Mouse (Mus musculus) megakaryocyte, embryonic 14.5 days (primary cell): Measurements from ENCODE around the gene Ncoa3. TPM values are rescaled to one million over a fixed set of nuclear protein-coding genes. Genes with fewer than 3 reads are reported as not detected.

Experiments used
- H3K27me3 ChIP-seq: replicated peaks from 2 replicates; pipeline ENCODE3; 2012; ENCODE audit warnings: inconsistent platforms
- H3K36me3 ChIP-seq: replicated peaks from 2 replicates; pipeline ENCODE3; 2012; ENCODE audit warnings: low read length, inconsistent platforms, mixed read lengths
- H3K4me1 ChIP-seq: 2 replicates; pipeline ENCODE4 v1.6.1; 2012; ENCODE audit warnings: inconsistent platforms
- H3K4me3 ChIP-seq: replicated peaks from 2 replicates; pipeline ENCODE3; 2012; ENCODE audit warnings: moderate library complexity, mild to moderate bottlenecking, inconsistent platforms
- H3K9me3 ChIP-seq: 2 replicates; pipeline ENCODE4 v1.6.1; 2012; ENCODE audit warnings: inconsistent platforms
- FLI1 ChIP-seq: IDR thresholded peaks from 2 replicates; pipeline ENCODE4 v1.6.1; 2012; ENCODE audit warnings: low read length, inconsistent platforms, mixed read lengths
- GATA1 ChIP-seq: IDR thresholded peaks from 3 replicates; pipeline ENCODE4 v1.6.1; 2012; ENCODE audit warnings: mixed read lengths, low read length, inconsistent platforms, borderline replicate concordance
- polyA plus RNA-seq: library from polyadenylated mRNA; stranded (reverse); fragments of >175 nt; gene quantifications from 2 replicates; pipeline ENCODE4 v1.2.3, GENCODE M21; 2012; ENCODE audit warnings: low replicate concordance; ENCODE audit not compliant: insufficient read depth

Ncoa3 gene
- polyA plus RNA-seq, 1 experiment = 35.4 TPM

DNA sequence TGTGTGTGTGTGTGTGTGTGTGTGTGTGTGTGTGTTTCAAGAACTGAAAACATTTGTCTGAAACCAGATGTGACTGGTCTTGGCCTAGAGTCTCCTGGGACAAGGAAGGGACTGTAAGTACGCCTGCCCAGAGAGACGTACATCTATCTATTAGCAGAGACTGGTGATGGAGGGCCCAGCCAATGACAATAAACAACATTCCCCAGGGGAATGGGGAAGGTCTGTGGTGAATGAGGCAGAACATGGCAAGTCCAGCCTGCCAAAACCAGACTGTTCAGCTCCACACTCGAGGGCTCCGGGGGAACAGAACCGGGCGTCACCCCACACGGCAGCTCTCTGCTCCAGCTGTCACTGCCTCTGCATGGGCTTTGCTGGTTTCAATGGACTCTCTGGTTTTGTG is 110.5 kb downstream of the Ncoa3 start:
- TF ChIP-seq FLI1 (no peak), GATA1 (no peak)
- Histone ChIP-seq H3K36me3 (no peaks in the 10 kb centered on the region), H3K27me3 (peaks cover 78% of the 10 kb centered on the region), H3K9me3 (no peaks in the 10 kb centered on the region), H3K4me1 (no peaks in the 10 kb centered on the region; the same call in 1 of the 2 replicates), H3K4me3 (no peak overlapping the region)

DNA sequence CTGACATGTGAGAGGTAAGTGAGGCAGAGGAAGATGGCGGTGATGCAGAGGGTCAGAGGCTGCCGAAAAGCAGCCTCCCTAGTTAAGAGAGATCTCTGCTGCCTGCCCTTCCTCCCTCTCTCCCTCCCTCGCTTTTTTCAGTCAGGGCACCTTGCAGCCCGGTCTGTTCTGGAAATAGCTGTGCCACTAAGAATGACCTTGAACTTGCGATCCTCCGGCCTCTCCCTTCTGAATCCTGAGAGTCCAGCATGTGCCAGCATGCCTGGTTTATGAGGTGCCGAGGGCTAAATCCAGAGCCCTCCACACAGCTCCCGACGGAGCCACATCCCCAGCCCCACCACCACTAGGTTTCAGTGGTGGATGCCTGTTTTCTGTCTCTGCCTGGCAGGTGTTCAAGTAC is 113.5 kb downstream of the Ncoa3 start:
- H3K9me3 ChIP-seq = no peaks in the 10 kb centered on the region
- no peak for TF ChIP-seq FLI1
- no peak for TF ChIP-seq GATA1
- H3K4me1 ChIP-seq = no peaks in the 10 kb centered on the region; the same call in 1 of the 2 replicates
- H3K36me3 ChIP-seq = no peaks in the 10 kb centered on the region
- H3K4me3 ChIP-seq = no peak overlapping the region
- peaks cover 66% of the 10 kb centered on the region for H3K27me3 ChIP-seq

DNA sequence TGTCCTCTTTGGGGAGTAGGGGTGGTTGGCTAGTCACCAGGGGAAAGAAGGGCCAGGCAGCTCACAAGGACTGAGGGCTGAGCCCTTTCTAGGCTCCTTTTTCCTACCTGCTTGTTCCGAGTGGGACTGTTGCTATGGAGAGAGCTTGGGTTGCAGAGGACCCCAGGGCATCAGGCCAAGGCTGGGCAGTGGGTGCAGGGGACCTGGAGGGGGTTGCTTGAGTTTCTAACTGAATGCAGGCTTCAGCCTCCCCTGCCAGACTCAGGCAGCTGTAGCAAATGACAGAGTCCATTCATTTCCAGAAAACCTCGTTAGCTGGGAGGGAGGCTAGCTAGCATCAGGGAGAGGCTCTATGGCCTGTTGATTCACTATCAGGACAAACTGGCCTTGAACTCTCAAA is 114.2 kb downstream of the Ncoa3 start:
- H3K27me3 ChIP-seq = peaks cover 62% of the 10 kb centered on the region
- no peaks in the 10 kb centered on the region for H3K36me3 ChIP-seq
- TF ChIP-seq FLI1 (no peak), GATA1 (no peak)
- no peaks in the 10 kb centered on the region for H3K9me3 ChIP-seq
- no peaks in the 10 kb centered on the region for H3K4me1 ChIP-seq
- H3K4me3 ChIP-seq = no peak overlapping the region

DNA sequence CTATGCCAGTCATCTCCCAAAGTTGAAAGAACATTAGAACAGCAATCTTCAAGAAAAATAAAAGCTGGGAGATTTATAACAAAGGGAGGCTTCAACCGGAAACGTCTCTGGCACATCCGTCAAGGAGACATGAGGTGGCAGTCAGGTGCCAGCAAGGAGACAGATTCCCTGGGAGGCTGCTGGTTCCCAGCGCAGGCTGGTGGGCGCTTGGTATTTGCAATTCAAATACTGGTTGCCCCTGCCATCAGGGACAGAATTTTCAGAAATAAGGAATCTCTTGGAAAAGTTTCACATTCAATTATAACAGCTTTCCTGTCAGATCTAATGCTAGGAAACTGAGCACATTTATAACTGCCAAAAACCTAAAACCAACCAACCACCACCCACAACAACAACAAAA is 115.5 kb downstream of the Ncoa3 start:
- H3K4me3 ChIP-seq = no peak overlapping the region
- peaks cover 58% of the 10 kb centered on the region for H3K27me3 ChIP-seq
- no peaks in the 10 kb centered on the region for H3K9me3 ChIP-seq
- H3K4me1 ChIP-seq = no peaks in the 10 kb centered on the region
- no peak for TF ChIP-seq GATA1
- TF ChIP-seq FLI1 = no peak
- H3K36me3 ChIP-seq = no peaks in the 10 kb centered on the region

DNA sequence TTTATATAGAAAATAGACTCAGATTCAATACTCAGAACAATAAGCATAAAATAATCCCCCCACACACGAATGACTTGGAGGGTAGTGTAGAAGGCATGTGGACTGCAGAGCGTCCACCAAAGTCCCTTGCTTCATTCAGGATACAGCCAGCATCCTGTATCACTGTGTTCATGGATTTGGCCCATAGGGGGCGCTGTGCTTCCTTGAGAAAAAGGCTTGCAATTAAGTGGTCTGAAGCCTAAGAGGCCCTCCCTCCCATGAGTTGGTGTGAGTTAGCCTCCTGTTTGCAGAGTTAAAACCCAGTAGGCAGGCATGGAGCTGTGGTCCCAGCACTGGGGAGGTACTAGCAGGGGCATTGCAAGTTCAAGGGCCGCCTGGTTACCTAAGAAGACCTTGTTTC is 115.9 kb downstream of the Ncoa3 start:
- no peak for TF ChIP-seq FLI1
- no peak for TF ChIP-seq GATA1
- H3K27me3 ChIP-seq = peaks cover 57% of the 10 kb centered on the region
- H3K4me3 ChIP-seq = no peak overlapping the region
- no peaks in the 10 kb centered on the region for H3K36me3 ChIP-seq
- H3K4me1 ChIP-seq = no peaks in the 10 kb centered on the region
- H3K9me3 ChIP-seq = no peaks in the 10 kb centered on the region

DNA sequence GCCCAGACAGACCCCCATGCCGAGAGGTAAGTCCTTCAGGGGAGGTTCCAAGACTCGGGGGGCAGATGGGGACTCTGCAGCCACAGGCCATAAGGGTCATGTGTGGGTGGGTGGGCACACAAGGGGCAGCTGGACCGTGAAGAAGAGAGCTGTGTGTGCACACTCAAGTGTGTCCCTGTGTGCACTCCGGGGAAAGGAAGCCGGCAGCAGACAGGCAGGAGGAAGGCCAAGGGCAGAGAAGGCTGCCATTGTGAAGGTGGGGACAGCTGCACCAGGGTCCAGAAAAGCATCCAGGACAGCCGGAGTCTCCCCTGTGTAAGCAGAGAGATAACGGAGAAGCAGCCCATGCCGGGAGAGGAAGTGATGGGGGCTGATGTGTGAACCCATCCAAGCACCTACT is 118.3 kb downstream of the Ncoa3 start:
- no peaks in the 10 kb centered on the region for H3K9me3 ChIP-seq
- no peaks in the 10 kb centered on the region for H3K4me1 ChIP-seq
- peaks cover 53% of the 10 kb centered on the region for H3K27me3 ChIP-seq
- TF ChIP-seq GATA1 (no peak), FLI1 (no peak)
- H3K4me3 ChIP-seq = no peak overlapping the region
- no peaks in the 10 kb centered on the region for H3K36me3 ChIP-seq

DNA sequence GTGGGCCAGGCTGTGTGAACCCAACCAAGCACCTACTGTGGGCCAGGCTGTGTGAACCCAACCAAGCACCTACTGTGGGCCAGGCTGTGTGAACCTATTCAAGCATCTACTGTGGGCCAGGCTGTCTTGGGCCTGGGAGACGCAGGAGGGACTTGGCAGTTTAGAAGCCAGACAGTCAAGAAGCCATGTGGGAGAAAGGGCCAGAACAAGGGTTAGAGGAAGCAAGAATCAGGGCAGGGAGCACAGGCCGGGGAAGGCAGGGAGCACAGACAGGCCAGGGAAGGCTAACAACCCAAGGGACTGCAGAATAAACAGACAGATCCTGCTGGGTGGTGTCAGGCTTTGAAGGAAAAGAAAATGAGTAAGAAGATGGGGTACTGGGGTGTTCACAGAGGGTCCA is 118.8 kb downstream of the Ncoa3 start:
- Histone ChIP-seq H3K4me1 (no peaks in the 10 kb centered on the region), H3K27me3 (peaks cover 50% of the 10 kb centered on the region), H3K4me3 (no peak overlapping the region), H3K36me3 (no peaks in the 10 kb centered on the region), H3K9me3 (no peaks in the 10 kb centered on the region)
- no peak for TF ChIP-seq GATA1
- no peak for TF ChIP-seq FLI1

DNA sequence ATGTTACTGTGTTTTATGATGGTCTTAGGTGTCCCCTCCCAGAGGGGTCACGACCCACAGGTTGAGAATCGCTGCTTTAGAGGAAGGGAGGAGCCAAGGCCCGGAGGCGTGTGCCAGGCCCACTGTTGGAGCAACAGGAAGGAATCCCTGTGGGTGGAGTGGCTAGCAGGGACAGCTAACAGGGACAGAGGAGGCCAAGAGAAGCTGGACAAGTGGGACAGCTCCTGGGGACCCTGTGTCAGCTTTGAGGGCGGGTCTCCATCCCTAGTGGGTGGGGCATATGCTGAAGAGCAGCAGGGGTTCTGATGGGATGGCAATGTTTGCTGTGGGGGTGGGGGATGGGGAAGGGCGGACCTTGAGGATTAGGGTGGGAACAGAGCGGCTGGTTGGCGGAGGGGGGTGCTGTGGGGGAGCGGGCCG is 119.4 kb downstream of the Ncoa3 start:
- TF ChIP-seq GATA1 (no peak), FLI1 (no peak)
- Histone ChIP-seq H3K27me3 (peaks cover 47% of the 10 kb centered on the region), H3K9me3 (no peaks in the 10 kb centered on the region), H3K36me3 (no peaks in the 10 kb centered on the region), H3K4me3 (no peak overlapping the region), H3K4me1 (no peaks in the 10 kb centered on the region)

DNA sequence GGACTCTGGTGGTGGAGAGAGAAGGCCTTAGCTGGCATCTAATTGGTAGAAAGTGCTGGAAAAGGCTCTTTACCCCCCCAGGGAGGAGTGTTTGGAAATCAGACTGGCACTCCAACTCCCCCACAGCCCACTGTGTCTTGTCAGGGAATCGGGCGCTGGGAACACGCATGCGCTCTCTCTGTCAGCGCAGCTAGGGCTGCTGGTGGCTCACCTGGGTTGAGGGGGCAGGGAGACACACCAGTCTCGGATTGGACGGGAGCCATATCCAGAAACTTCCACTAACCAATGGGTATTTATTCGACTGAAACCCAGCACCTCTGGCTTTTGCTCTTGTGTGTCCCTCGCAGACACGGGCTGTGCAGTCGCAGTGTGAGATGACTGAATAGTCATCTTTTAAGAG is 120.5 kb downstream of the Ncoa3 start:
- TF ChIP-seq FLI1 (no peak), GATA1 (no peak)
- Histone ChIP-seq H3K4me1 (no peaks in the 10 kb centered on the region), H3K4me3 (no peak overlapping the region), H3K36me3 (no peaks in the 10 kb centered on the region), H3K27me3 (peaks cover 45% of the 10 kb centered on the region), H3K9me3 (no peaks in the 10 kb centered on the region)

DNA sequence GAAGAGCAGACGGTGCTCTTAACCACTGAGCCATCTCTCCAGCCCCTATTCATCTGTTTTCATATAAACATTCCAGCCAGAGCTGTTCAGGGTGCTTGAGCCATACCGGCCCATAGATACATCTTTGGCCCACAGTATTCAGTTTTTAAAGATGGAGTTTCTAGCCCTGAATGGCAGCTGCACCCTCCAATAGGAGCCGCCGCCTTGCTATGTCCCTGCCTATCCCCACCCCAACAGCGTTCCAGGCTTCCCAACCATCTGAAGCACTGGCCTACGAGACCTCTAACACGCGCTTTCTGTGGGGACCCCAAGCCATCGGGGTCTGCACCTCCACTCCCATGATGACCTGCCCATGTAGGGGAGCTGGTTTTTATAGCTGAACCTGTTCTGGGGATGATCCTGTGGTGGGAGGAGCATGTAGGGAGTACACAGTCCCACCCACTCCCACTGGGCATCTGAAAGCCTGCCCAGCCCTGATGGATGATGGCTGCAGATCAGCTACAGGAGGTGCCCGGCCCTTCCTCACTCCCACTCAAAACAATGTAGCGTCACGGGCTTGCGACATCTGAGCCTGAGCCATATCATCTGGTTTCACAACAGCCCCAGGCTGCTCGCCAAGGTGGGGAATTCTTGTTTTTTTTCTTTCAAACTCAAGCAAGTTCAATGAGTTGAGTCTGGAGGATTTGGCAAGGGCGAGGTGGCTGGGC is 123.3 kb downstream of the Ncoa3 start:
- H3K27me3 ChIP-seq = peaks cover 57% of the 10 kb centered on the region
- H3K4me3 ChIP-seq = peak overlapping the region; percentile 33
- no peaks in the 10 kb centered on the region for H3K36me3 ChIP-seq
- no peaks in the 10 kb centered on the region for H3K9me3 ChIP-seq
- H3K4me1 ChIP-seq = no peaks in the 10 kb centered on the region
- TF ChIP-seq GATA1 = no peak
- TF ChIP-seq FLI1 = no peak

DNA sequence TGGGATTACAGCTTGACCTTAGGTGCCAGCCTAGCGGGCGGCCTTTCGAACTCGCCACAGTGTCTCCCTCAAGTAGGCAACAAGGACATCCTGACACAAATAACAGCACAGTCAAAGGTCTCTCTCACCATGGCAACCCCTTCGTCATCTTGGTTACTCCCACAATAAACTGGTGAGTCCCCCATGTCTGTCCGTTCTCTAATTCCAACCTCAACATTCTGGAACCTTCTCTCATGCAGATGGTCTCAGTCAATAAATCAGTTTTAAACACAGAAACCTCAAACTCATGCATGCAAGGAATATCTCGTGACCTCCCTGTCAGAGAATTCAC is 123.8 kb downstream of the Ncoa3 start:
- no peaks in the 10 kb centered on the region for H3K9me3 ChIP-seq
- H3K27me3 ChIP-seq = peaks cover 55% of the 10 kb centered on the region

More for the DNA sequence above, 123.8 kb downstream of the Ncoa3 start:
- H3K4me3 ChIP-seq = no peak overlapping the region
- H3K4me1 ChIP-seq = no peaks in the 10 kb centered on the region
- TF ChIP-seq FLI1 (no peak), GATA1 (no peak)
- no peaks in the 10 kb centered on the region for H3K36me3 ChIP-seq
